Mouse (Mus musculus) lung, postnatal 4 days (tissue): Measurements from ENCODE around the gene Fmo2.

Experiments used
- DNase-seq, 2 experiments: peaks; one replicate each; pipeline ENCODE4 v3.0.0; 2021

Gene Fmo2

GRCm38 (mm10) chr1:162897838-162898811 lies at the start of gene Fmo2:
Gene Fmo2, minus strand, starts transcription at chr1:162898726.
- DNase-seq, result peak in 1 of 2 experiments; percentile 35

- DNase-seq, result no peak
Measured at GRCm38 (mm10) chr1:162947934-162948333, 49.4 kb upstream of the Fmo2 start.

- no peak for DNase-seq
Measured at GRCm38 (mm10) chr1:162946837-162947558, 48.5 kb upstream of the Fmo2 start.

GRCm38 (mm10) chr1:162943700-162944099 lies 45.2 kb upstream of the Fmo2 start:
- no peak for DNase-seq

- DNase-seq, result peak; percentile 29 to 56
Measured at GRCm38 (mm10) chr1:162938696-162939351, 40.3 kb upstream of the Fmo2 start.

- DNase-seq, result no peak
Measured at GRCm38 (mm10) chr1:162937970-162938695, 39.6 kb upstream of the Fmo2 start.

GRCm38 (mm10) chr1:162937415-162937814 lies 38.9 kb upstream of the Fmo2 start, which contains the start of gene Fmo6:
Gene Fmo6, minus strand, starts transcription at chr1:162937515.
- no peak for DNase-seq

GRCm38 (mm10) chr1:162934374-162935012 lies 36.0 kb upstream of the Fmo2 start:
- no peak for DNase-seq

- no peak for DNase-seq
Measured at GRCm38 (mm10) chr1:162932386-162932785, 33.9 kb upstream of the Fmo2 start.

GRCm38 (mm10) chr1:162931880-162932279 lies 33.4 kb upstream of the Fmo2 start:
- peak; percentile 34 to 68 for DNase-seq

- no peak for DNase-seq
Measured at GRCm38 (mm10) chr1:162931310-162931875, 32.9 kb upstream of the Fmo2 start.

- no peak for DNase-seq
Measured at GRCm38 (mm10) chr1:162930631-162931030, 32.1 kb upstream of the Fmo2 start.

- no peak for DNase-seq
Measured at GRCm38 (mm10) chr1:162929146-162929545, 30.6 kb upstream of the Fmo2 start.

- no peak for DNase-seq
Measured at GRCm38 (mm10) chr1:162925121-162925520, 26.6 kb upstream of the Fmo2 start.

- DNase-seq, result no peak
Measured at GRCm38 (mm10) chr1:162916661-162917060, 18.1 kb upstream of the Fmo2 start.

GRCm38 (mm10) chr1:162914932-162915556 lies 16.5 kb upstream of the Fmo2 start:
- no peak for DNase-seq

- DNase-seq, result no peak
Measured at GRCm38 (mm10) chr1:162912085-162912484, 13.6 kb upstream of the Fmo2 start.

- no peak for DNase-seq
Measured at GRCm38 (mm10) chr1:162901879-162902278, 3.4 kb upstream of the Fmo2 start.

GRCm38 (mm10) chr1:162895900-162896299 lies 2.6 kb downstream of the Fmo2 start:
- DNase-seq, result peak; percentile 63 to 78

- DNase-seq, result no peak
Measured at GRCm38 (mm10) chr1:162893014-162893413, 5.5 kb downstream of the Fmo2 start.

- DNase-seq, result peak; percentile 46 to 69
Measured at GRCm38 (mm10) chr1:162891980-162892451, 6.5 kb downstream of the Fmo2 start.
